Mouse (Mus musculus) ovary, adult 18-20 months (tissue): ENCODE data around the gene Icam1.
"Not testable (repeated sequence)": the region's sequence is repeated elsewhere in the genome, so short reads cannot be mapped to it uniquely, and the experiment has no call there.

Experiments
- DNase-seq: peaks from one replicate; pipeline ENCODE4 v3.0.0; 2022; ENCODE audit warnings: low spot score, mixed read lengths

Gene Icam1

DNA sequence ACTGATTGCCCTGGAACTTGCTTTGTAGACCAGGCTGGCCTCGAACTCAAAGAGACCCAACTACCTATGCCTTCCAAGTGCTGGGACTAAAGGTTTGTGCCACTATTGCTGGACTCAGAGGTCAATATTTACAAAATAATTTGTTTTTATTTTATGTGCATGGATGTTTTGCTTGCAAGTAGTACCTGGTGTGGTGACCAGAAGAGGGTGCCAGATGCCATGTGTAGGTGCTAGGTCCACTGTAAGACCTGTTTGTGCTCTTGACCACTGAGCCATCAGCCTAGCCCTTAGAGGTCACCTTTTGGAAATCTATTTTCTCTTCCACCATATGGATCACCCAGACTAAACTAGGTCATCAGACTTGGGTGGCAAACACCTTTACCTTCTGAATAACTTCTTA, 6.9 kb downstream of the Icam1 start:
- DNase-seq = no peak

DNA sequence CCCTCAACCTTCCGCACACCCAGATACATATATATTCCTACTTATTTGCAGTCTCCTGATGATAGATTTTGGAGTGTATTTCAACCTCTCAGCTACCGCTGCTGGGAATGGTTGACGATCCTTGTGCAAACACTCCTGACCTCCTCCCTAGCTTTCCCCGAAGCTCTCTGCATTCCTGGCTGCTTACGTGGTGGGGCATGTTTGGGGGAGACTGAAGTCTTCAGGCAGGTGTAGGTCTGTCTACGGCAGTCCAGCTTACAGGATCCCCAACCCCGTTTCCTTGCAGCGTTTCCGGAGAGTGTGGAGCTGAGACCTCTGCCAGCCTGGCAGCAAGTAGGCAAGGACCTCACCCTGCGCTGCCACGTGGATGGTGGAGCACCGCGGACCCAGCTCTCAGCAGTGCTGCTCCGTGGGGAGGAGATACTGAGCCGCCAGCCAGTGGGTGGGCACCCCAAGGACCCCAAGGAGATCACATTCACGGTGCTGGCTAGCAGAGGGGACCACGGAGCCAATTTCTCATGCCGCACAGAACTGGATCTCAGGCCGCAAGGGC, 9.5 kb downstream of the Icam1 start:
- no peak for DNase-seq

DNA sequence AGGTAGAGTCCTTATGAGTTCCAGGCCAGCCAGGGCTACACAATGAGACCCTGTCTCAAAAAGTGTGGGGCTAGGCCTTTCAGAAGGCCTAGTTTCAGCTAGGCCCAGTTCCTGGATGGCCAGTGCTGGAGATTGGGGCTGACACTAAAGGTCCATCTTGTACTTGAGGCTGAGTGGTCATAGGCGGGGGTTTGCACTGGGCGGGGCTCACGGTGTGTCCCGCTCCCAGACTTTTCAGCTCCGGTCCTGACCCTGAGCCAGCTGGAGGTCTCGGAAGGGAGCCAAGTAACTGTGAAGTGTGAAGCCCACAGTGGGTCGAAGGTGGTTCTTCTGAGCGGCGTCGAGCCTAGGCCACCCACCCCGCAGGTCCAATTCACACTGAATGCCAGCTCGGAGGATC, 11.1 kb downstream of the Icam1 start:
- no peak for DNase-seq

DNA sequence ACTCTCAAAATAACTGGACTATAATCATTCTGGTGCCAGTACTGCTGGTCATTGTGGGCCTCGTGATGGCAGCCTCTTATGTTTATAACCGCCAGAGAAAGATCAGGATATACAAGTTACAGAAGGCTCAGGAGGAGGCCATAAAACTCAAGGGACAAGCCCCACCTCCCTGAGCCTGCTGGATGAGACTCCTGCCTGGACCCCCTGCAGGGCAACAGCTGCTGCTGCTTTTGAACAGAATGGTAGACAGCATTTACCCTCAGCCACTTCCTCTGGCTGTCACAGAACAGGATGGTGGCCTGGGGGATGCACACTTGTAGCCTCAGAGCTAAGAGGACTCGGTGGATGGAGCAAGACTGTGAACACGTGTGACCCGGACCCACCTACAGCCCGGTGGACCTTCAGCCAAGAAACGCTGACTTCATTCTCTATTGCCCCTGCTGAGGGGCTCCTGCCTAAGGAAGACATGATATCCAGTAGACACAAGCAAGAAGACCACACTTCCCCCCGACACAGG, 12.0 kb downstream of the Icam1 start:
- DNase-seq = no peak

DNA sequence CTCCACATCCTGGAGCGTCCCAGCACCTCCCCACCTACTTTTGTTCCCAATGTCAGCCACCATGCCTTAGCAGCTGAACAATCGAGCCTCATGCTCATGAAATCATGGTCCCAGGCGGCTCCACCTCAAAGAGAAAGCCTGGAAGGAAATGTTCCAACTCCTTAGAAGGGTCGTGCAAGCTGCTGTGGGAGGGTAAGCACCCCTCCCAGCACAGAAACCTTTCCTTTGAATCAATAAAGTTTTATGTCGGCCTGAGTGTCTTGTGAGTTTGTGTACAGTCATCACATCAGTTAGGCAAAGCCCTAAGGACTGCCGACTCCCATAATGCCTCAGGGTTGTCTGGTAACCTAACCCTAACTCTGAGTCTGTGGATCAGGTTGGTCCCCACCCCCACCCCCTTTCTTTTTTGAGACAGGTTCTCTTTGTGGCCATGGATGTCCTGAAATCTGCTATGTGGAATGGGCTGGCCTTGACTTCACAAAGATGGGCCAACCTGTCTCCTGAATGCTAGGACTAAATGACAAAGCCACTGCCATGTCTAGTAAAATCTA, 12.8 kb downstream of the Icam1 start:
- no peak for DNase-seq

DNA sequence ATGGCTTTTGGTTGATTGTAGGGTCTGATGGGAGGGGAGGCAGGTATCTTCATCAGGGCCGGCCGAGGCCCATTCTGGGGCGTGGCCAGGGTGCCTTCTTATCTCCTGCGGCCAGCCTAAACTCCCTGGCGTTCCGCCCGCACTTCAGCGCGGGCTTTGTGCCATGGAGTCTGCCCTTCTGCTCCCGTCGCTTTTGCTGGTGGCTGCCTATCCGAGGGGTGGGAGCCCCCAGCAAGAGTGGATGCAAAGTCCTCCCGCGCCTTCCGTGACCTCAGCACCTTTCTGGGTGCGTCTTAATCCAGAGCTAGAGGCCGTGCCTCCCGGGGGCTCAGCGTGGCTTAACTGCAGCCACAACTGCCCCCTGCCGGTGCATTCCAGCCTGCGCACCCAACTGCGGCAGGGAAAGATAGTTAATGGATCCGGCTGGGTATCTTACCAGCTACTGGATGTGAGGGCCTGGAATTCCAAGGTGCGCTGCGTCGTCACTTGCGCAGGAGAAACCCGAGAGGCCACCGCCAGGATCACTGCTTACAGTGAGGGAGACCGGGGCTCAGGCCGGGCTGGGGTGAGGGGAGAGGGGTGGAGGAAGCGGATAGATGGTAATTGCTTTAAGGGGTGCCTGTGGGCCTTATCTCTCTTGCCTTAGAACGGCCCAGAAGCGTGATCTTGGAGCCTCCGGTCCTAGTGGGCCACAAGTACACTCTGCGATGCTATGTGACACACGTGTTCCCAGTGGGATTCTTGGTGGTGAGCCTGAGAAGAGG, 13.7 kb downstream of the Icam1 start, which contains the start of gene Icam4:
TSS of gene Icam4 (plus strand) at position 83 of the 764 bp plus-strand sequence.
- peak; percentile 60 for DNase-seq

DNA sequence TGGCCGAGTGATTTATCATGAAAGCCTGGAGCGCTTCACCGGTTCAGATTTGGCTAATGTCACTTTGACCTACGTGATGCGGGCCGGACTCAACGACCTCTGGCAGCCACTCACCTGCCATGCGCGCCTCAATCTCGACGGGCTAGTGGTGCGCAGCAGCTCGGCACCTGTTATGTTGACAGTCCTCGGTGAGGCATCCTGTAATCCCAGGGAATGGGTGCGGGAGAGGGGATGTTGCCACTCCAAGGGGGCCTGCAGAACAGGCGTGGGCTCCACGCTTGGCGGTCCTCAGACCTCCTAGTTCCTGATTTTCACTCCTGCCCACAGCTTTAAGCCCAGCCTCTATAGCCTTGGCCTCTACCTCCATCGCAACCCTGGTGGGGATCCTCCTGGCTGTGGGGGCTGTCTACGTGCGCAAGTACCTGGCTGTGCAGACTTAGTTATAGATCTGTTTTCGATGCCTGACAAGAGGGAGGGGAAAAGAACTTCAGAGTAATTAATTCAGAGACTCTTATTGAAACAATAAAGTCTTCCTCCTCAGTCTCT, 14.3 kb downstream of the Icam1 start:
- DNase-seq = no peak

DNA sequence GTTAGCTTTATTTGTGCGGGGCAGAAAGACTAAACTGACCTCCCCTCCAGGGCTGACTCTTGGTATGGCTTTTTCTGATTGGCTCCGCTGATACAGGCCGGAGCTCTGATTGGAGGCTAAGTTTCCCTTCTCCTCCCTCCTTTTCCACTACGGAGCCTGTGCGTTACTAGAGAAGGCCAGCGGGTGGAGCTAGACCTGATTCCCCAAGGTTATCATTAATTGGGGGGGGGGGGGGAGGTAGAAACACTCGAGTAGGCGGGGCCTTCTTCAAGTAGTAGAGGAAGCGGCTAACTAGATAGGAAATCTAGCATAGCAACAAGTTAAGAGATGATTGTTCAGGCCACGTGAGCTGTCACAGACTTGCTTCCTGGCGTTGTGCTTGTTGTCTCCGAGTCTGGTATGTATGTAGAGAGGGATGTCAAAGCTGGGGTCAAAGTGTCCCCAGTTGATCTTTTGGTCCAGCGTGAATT, 15.0 kb downstream of the Icam1 start:
- DNase-seq = peak; percentile 83

DNA sequence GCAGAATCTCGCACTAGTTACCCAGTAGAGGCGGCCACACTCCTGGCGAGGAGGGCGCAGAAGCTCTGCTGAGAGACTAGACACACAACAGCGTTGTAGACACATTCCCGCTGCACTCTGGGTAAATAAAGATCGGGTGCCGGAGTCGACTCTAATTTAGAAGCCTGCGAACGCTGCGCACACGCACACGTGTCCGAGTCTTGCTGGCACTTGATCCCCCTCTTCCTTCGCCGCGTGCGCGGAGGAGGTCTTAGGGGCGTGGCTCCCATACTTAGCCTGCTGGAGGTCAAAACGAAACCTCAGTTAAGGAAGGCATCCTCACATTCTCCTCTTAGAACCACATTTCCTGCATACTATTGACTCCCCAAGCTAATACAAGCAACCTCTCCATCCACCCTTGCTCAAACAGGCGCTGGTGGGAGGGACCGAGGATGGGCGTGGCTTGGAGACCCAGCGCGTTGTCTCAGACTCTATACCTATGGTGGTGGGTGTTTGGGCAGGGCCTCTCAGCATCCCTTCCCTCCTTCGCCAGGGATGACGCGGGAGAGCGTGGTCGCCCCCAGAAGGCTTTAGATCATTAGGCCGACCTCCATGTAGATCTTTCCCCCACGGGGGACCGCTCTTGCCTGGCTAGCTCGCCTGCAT, 15.6 kb downstream of the Icam1 start:
- peak; percentile 43 for DNase-seq

DNA sequence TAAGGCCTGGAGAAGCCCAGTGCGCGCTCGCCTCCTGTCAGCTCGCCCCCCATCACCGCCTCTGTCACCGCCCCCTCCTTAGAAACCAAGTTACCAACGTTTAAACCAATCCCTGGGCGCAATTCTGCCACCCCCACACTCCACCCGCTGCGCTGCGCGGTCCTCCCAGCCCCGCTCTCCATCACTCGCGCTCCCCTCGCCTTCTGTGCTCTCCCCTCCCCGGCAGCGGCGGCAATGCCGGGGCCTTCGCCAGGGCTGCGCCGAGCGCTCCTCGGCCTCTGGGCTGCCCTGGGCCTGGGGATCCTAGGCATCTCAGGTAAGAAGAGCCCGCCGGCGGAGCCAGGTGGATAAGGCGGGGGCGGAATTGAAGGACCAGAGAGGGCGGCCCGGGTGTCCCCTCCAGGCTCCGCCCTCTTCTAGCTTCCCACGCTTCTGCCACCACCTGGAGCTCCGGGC, 16.1 kb downstream of the Icam1 start, which contains the start of gene Icam5:
TSS of gene Icam5 (plus strand) at position 178 of the 456 bp plus-strand sequence.
- no peak for DNase-seq

DNA sequence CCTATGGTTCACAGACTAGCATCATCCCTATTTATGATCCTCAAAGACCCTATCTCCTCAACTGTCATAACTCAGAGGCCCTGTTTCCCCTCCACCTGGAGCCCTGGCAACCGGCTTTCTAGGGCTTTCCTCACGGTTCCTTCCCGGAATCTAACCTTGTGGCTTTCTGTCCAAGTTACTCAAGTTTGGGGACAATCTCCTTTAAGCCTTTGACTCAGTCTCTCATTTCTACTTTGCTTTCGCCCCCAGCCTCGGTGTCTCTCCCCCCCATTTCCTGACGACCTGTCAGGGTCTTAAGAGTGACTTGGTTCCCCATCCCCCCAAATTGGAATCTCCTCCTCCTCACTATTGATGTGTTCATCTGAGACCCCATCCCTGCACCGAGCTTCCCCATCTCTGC, 16.7 kb downstream of the Icam1 start:
- no peak for DNase-seq

DNA sequence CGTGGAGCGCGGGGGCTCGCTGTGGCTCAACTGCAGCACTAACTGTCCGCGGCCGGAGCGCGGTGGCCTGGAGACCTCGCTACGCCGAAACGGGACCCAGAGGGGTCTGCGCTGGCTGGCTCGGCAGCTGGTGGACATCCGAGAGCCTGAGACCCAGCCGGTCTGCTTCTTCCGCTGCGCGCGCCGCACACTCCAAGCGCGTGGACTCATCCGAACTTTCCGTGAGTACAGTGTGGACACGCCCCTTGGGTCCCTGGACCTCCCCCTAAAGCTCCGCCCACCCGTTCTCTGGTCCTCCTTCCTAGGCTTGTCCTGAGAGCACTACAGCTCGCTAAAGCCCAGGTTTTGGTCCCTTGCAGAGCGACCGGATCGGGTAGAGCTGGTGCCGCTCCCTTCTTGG, 17.4 kb downstream of the Icam1 start:
- peak; percentile 77 for DNase-seq

DNA sequence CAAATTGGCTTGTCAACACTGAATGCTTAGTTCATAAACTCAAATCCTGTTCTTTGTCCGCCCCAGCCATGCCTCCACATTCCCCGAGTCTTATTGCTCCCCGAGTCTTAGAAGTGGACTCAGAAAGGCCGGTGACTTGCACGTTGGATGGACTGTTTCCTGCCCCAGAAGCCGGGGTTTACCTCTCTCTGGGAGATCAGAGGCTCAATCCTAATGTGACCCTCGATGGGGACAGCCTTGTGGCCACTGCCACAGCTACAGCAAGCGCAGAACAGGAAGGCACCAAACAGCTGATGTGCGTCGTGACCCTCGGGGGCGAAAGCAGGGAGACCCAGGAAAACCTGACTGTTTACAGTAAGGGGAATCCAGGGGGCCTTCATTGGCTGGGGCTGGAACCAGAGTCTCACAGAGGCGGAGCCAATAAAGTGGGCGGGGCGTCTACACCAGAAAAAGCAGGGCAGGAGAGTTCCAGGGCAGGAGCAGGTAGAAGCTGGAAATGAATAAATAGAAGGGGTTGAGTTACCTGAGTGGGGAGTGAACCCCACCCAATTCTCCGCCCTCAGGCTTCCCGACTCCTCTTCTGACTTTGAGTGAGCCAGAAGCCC, 18.8 kb downstream of the Icam1 start:
- no peak for DNase-seq

DNA sequence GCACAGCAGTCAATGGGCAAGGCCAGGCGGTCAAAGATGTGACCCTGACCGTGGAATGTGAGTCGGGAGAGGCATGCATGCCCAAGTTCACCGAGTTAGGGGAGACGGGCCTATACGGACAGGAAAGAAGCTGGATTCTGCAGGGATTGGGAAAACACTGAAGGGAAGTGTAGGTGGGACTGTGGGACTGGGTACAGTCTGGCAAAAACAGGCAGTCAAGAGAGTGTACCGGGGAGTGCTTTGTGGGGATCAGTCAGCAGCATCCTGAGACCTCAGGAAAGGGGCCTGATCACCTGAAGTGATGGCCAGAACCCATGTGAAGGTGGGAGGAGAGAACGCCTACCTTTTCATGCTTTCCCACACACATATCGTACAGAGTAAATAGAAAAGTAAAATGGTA, 19.8 kb downstream of the Icam1 start:
- no peak for DNase-seq

DNA sequence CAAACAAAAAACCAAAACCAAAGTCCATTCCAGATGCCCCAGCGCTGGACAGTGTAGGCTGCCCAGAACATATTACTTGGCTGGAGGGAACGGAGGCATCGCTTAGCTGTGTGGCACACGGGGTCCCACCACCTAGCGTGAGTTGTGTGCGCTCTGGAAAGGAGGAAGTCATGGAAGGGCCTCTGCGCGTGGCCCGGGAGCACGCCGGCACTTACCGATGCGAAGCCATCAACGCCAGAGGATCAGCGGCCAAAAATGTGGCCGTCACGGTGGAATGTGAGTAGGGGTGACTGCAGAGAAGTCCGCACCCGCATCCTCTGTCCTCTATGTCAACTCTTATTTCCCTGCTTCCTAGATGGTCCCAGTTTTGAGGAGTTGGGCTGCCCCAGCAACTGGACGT, 20.4 kb downstream of the Icam1 start:
- no peak for DNase-seq

DNA sequence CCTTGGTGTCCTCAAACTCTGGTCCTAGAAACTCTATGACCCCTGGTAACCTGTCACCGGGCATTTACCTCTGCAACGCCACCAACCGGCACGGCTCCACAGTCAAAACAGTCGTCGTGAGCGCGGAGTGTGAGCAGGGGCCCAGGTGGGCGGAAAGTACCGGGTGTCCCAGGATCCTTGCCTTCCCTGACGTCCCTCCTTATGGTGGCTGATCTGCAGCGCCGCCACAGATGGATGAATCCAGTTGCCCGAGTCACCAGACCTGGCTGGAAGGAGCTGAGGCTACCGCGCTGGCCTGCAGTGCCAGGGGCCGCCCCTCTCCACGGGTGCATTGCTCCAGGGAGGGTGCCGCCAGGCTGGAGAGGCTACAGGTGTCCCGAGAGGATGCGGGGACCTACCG, 20.9 kb downstream of the Icam1 start:
- DNase-seq = no peak

DNA sequence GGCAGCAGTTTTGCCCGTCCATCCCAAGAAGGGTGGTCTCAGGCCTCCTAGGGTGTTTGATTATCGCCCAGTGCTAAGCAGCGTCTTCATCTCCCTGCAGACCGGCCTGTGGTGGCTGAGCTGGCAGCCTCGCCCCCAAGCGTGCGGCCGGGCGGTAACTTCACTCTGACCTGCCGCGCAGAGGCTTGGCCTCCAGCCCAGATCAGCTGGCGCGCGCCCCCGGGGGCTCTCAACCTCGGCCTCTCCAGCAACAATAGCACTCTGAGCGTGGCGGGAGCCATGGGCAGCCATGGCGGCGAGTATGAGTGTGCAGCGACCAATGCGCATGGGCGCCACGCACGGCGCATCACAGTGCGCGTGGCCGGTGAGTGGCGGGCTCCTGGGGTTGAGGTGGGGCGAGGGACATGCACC, 21.7 kb downstream of the Icam1 start:
- DNase-seq = no peak

DNA sequence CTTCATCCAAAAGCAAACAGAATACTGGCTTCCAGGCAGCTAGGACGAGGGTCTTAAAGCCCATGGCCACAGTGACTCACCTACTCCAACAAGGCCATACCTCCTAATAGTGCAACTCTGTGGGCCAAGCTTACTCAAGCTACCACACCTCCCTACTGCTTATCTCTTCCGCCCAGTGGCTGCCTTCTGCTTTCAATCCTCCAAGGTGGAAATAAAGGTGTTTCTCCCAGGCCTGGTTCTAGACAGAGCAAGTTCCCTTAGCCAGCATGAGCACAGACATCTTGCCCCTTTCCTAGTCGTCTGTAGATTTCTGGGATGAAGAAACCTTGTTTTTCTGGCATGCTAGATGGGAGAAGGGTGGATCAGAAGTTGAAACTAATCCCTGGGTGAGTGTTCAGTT, 24.0 kb downstream of the Icam1 start:
- no peak for DNase-seq

DNA sequence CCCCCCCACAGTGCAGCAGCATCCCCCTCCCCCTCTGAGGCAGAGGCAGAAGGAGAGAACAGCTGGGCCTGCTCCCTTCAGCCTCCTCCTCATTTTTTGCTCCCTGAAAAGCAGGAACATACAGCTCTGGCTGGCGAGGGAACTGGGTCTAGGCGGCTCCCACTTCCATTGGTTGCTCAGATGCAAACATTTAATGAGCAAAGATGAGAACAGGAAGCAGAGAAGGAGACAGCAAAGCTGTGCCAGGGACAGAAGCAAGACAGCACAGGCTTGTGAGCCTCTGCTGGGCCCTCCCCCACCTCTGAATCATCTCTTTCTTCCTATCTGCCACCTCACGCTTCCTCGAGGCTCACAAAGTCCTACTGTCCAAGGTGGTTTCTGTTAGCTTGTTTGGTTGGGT, 25.5 kb downstream of the Icam1 start:
- DNase-seq = no peak

DNA sequence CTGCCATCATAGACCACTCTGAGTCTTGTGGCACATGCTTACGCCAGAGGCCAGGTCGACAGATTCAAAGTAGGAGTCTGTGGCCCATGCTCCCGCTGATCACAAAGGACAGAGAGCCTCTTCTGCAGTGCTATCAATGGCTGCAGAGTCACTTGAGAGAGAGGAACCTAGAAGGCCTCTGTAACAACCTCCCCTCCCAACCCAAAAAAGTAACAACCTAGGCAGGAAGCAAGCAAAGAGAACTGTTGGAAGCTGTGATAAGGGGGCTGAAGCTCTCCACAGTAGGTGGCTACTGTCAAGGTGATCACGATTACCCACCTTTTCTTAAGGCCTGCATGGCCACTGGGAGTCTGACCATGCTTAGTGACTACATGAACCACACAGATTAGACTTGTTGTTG, 27.8 kb downstream of the Icam1 start:
- no peak for DNase-seq

DNA sequence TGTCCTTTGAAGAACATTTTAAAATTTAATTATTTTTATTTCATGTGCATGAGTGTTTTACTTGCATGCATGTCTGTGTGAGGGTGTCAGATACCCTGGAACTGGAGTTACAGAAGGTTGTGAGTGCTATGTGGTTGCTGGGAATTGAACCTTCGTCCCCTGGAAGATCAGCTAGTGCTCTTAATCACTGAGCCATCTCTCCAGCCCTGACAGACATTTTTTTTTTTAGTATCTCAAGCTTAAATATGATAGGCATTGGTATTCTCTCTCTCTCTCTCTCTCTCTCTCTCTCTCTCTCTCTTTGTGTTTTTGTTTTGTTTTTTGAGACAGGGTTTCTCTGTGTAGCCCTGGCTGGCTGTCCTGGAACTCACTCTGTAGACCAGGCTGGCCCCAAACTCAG, 29.0 kb downstream of the Icam1 start:
- DNase-seq = not testable (repeated sequence)

DNA sequence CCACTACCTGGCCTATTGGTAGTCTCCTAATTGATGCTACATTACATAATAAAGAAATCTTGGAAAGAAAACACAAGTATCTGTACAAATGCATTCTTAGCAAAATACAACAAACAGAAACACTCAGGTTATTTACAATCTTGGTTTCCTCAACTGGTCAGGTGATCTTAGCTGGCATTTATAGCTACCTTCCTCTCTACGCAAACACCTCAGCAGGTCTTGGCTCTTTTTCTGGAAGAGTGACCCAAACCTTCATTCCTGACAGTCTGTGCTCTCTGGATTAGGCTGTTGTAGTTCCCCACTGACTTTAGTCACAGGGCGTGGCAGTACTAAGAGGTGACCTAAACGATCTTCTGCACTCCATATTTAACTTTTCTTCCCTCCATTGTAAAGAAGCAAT, 29.4 kb downstream of the Icam1 start:
- DNase-seq = no peak
